Mouse (Mus musculus) adrenal gland, postnatal 4 days (tissue): ENCODE data around the gene Pawr. TPM values are rescaled to one million over a fixed set of nuclear protein-coding genes. Genes with fewer than 3 reads are reported as not detected.

Experiments
- microRNA-seq: library from miRNA; unstranded; fragments of <30 nt; microRNA quantifications from one replicate; pipeline ENCODE4 v1.2.0, GENCODE M21; 2021
- total RNA-seq, 2 experiments: library from RNA; stranded (reverse); gene quantifications; 2 replicates each; pipeline ENCODE4 v1.2.3; 2021

Gene Pawr
- total RNA-seq, 2 experiments from 2014 or later: 9.1 to 13.4 TPM

Small RNAs within 50 kb of the gene (microRNA-seq; reads per million reads assigned to microRNA genes)
- not detected for gene Gm25591

Other genes with a start within 250 kb of the Pawr start
- gene Ppp1r12a, start 169.9 kb upstream of the Pawr start, total RNA-seq: 100 to 1,000 TPM; 112 to 122 TPM